Mouse (Mus musculus): ENCODE data around the gene Sstr5. TPM values are rescaled to one million over a fixed set of nuclear protein-coding genes. Genes with fewer than 3 reads are reported as not detected.

The Sstr5 gene
- polyA plus RNA-seq, 1 experiment from 2014 or later = not detected

DNA sequence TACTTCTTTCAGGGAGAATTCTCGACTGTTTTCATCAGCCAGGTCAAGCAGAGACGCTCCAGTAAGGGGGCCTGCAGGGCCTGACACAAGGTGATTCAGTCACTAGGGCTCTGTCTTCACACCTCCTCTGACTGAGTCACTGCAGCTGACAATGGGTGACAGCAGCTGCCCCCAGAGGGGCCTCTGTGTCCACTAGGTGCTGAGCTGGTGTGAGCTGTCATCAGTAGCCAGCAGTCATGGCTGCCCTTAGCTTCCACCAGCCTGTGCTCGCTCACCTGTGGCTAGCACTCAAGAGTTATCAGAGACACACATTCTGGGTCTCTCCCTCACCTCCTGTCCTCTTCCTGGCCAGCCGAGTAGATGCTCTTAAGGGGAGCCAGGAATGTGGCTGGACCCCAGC lies 16.3 kb downstream of the Sstr5 start:
- H3K27me3 ChIP-seq (ENCODE audit: control insufficient read depth, insufficient read depth, low read length) = peaks cover 3% of the 10 kb centered on the region; the same call in 1 of the 2 replicates
- ATAC-seq (ENCODE audit: low FRiP score, low TSS enrichment) = no peak
- no peak overlapping the region for H3K4me3 ChIP-seq (ENCODE audit: low read length)
- H3K4me1 ChIP-seq (ENCODE audit: control insufficient read depth, insufficient read depth, low read length) = no peaks in the 10 kb centered on the region
- H3K9me3 ChIP-seq (ENCODE audit: control insufficient read depth, low read length) = no peaks in the 10 kb centered on the region
- no peak overlapping the region for H3K4me2 ChIP-seq (replicated peaks; ENCODE audit: low read depth, low read length)
- no peak overlapping the region for H3K27ac ChIP-seq (ENCODE audit: low read depth, low read length)
- H3K36me3 ChIP-seq (ENCODE audit: control insufficient read depth, insufficient read depth, low read length) = no peaks in the 10 kb centered on the region
- no peak overlapping the region for H3K9ac ChIP-seq (ENCODE audit: low read depth, low read length)
- WGBS = 54% methylated on average over 4 of the region's 4 CpGs

DNA sequence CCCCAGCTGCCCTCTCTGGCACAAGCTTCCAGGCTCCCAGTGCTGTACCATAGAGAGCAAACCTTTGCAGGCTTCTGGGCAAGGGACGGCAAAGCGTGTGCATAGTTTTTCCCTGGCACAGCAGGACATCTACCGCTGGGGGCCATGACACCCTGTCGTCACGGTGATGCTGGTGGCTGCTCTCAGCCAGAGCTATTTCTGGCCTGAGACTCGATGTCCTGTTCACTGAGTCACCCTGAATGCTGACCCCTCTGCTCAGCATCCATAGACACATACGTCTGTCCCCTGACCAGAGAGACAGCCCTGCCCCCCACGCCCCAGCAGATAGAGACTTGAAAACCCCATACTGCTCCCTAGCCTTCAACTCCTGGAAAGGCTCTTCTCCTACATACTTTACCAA lies 16.9 kb downstream of the Sstr5 start:
- Histone ChIP-seq H3K9ac (ENCODE audit: low read depth, low read length) (no peak overlapping the region), H3K4me2 (replicated peaks; ENCODE audit: low read depth, low read length) (no peak overlapping the region), H3K4me1 (ENCODE audit: control insufficient read depth, insufficient read depth, low read length) (no peaks in the 10 kb centered on the region), H3K36me3 (ENCODE audit: control insufficient read depth, insufficient read depth, low read length) (no peaks in the 10 kb centered on the region), H3K27me3 (ENCODE audit: control insufficient read depth, insufficient read depth, low read length) (peaks cover 3% of the 10 kb centered on the region; the same call in 1 of the 2 replicates), H3K27ac (ENCODE audit: low read depth, low read length) (no peak overlapping the region), H3K4me3 (ENCODE audit: low read length) (no peak overlapping the region), H3K9me3 (ENCODE audit: control insufficient read depth, low read length) (no peaks in the 10 kb centered on the region)
- WGBS = 54% methylated on average over 8 of the region's 8 CpGs
- ATAC-seq (ENCODE audit: low FRiP score, low TSS enrichment) = no peak

DNA sequence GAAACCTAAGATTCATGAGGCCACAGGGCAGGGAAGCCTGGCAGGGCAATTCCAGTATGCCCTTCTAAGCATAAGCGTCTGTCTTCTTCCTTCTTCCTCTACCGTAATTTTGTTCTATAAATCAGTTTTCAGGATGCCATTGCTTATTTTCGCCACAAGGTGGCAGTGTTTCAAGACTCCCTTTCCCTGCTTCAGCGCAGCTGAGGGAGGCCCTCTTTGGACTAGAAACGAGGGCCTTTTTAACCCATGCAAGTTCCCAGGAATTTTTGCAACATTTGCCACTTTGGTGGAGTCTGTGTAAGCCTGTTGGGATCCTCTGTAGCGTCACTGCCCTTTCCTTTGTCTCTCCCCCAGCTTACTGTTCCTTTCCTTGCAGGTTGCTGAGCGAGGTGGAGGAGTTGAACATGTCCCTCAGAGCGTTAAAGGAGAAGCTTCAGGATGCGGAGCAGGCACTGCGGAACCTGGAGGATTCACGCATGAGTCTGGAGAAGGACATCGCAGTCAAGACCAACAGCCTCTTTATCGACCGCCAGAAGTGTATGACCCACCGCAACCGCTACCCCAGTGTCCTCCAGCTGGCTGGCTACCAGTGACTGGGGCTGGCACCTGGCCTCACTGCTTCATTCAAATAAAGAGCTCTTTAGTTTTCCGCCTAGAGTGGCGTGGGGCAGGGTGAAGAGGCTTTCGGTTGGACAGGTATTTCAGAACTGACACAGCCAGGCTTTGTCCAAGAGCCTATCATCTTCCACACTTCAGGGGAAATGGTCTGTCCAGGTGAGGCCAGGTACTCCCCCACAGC lies 20.9 kb downstream of the Sstr5 start:
- Histone ChIP-seq H3K36me3 (ENCODE audit: control insufficient read depth, insufficient read depth, low read length) (no peaks in the 10 kb centered on the region), H3K4me3 (ENCODE audit: low read length) (no peak overlapping the region), H3K4me2 (replicated peaks; ENCODE audit: low read depth, low read length) (no peak overlapping the region), H3K27me3 (ENCODE audit: control insufficient read depth, insufficient read depth, low read length) (peaks cover 3% of the 10 kb centered on the region), H3K27ac (ENCODE audit: low read depth, low read length) (no peak overlapping the region), H3K9ac (ENCODE audit: low read depth, low read length) (no peak overlapping the region; the same call in 1 of the 2 replicates), H3K9me3 (ENCODE audit: control insufficient read depth, low read length) (no peaks in the 10 kb centered on the region), H3K4me1 (ENCODE audit: control insufficient read depth, insufficient read depth, low read length) (no peaks in the 10 kb centered on the region)
- 38% methylated on average over 19 of the region's 19 CpGs for WGBS
- no peak for ATAC-seq (ENCODE audit: low FRiP score, low TSS enrichment)

DNA sequence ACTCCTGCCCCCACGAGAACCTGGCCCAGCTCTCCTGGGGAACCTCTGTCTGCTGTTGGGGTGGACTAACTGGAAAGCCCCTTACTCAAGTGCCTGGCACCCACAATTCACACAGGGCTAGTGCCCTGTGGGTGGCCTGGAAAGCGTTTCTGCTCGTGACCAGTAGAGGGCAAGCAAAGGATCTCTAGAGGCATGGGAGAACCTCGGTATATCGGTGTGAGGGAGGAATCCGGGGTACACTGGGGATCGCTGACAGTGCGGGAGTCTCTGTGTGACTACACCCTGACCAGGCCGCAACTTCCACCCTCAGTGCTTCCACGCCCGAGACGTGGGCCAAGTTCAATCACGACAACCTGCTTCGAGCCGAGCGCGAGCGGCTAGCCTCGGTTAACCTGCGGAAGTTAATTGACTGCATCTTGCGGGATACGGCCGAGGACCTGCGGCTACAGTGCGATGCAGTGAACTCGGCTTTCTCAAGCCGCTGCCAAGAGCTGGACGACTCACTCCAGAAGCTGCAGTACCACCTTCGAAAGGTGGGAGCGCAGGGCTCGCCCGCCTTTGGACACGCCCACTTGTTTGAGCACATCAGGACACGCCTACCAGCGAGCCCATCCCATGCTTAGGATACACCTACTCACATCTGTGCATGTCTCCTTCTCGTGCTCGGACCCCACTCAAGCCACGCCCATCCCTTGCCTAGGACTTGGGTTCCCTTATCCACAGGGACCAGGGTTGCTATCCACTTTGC lies 22.6 kb downstream of the Sstr5 start:
- ATAC-seq (ENCODE audit: low FRiP score, low TSS enrichment) = peak; percentile 79
- WGBS = 1% methylated on average over 38 of the region's 38 CpGs
- peak overlapping the region; percentile 37 for H3K9ac ChIP-seq (ENCODE audit: low read depth, low read length)

DNA sequence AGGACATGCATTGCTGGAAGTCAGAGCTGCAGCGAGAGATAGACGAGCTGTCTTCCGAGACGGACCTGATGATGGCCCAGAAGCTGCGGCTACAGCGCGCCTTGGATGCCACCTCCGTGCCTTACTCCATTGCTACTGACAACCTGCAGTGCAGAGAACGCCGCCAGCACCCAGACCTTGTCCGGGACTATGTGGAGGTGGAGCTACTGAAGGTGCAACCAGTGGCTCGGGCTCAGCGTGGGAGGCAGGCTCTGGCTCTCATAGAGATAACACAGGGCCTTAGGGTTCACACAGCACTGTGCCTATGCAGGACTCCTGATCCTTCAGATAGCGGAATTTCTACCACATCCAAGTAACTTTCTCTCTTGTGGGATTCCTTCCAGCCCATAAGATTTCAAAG lies 25.0 kb downstream of the Sstr5 start:
- no peak overlapping the region for H3K9ac ChIP-seq (ENCODE audit: low read depth, low read length)
- no peaks in the 10 kb centered on the region for H3K9me3 ChIP-seq (ENCODE audit: control insufficient read depth, low read length)
- H3K4me3 ChIP-seq (ENCODE audit: low read length) = no peak overlapping the region
- no peaks in the 10 kb centered on the region for H3K4me1 ChIP-seq (ENCODE audit: control insufficient read depth, insufficient read depth, low read length)
- WGBS = 44% methylated on average over 14 of the region's 14 CpGs
- H3K4me2 ChIP-seq (replicated peaks; ENCODE audit: low read depth, low read length) = no peak overlapping the region
- H3K27ac ChIP-seq (ENCODE audit: low read depth, low read length) = no peak overlapping the region
- no peaks in the 10 kb centered on the region; the same call in 1 of the 2 replicates for H3K27me3 ChIP-seq (ENCODE audit: control insufficient read depth, insufficient read depth, low read length)
- ATAC-seq (ENCODE audit: low FRiP score, low TSS enrichment) = no peak
- no peaks in the 10 kb centered on the region for H3K36me3 ChIP-seq (ENCODE audit: control insufficient read depth, insufficient read depth, low read length)

More for the DNA sequence above, 22.6 kb downstream of the Sstr5 start:
- no peaks in the 10 kb centered on the region for H3K4me1 ChIP-seq (ENCODE audit: control insufficient read depth, insufficient read depth, low read length)
- H3K36me3 ChIP-seq (ENCODE audit: control insufficient read depth, insufficient read depth, low read length) = no peaks in the 10 kb centered on the region
- H3K27ac ChIP-seq (ENCODE audit: low read depth, low read length) = no peak overlapping the region
- peak overlapping the region; percentile 93 for H3K4me2 ChIP-seq (replicated peaks; ENCODE audit: low read depth, low read length)
- peak overlapping the region; percentile 40 for H3K4me3 ChIP-seq (ENCODE audit: low read length)
- peaks cover 3% of the 10 kb centered on the region for H3K27me3 ChIP-seq (ENCODE audit: control insufficient read depth, insufficient read depth, low read length)
- no peaks in the 10 kb centered on the region for H3K9me3 ChIP-seq (ENCODE audit: control insufficient read depth, low read length)

DNA sequence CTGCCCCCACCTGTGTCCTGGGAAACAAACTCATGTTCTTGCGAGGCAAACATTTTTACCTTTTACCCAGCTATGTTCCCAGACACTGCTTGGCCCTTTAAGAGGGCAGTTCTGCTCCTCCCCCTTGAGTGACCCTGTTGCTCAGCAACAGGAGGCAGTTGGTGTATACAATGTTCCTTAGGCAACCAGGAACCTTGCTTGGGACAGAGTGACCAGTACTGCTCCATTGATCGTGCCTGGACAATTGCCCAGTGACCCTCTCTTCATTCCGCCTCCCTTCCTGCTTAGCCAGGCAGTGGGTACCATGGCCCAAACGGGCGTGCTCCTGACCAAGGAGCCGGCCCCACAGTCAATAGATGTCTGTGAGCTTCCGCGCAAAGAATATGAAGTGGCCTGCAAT lies 25.7 kb downstream of the Sstr5 start:
- Histone ChIP-seq H3K27ac (ENCODE audit: low read depth, low read length) (no peak overlapping the region), H3K36me3 (ENCODE audit: control insufficient read depth, insufficient read depth, low read length) (no peaks in the 10 kb centered on the region), H3K9me3 (ENCODE audit: control insufficient read depth, low read length) (no peaks in the 10 kb centered on the region), H3K9ac (ENCODE audit: low read depth, low read length) (no peak overlapping the region), H3K4me2 (replicated peaks; ENCODE audit: low read depth, low read length) (no peak overlapping the region), H3K4me1 (ENCODE audit: control insufficient read depth, insufficient read depth, low read length) (no peaks in the 10 kb centered on the region), H3K27me3 (ENCODE audit: control insufficient read depth, insufficient read depth, low read length) (no peaks in the 10 kb centered on the region; the same call in 1 of the 2 replicates), H3K4me3 (ENCODE audit: low read length) (no peak overlapping the region)
- WGBS = 55% methylated on average over 8 of the region's 8 CpGs
- ATAC-seq (ENCODE audit: low FRiP score, low TSS enrichment) = no peak

DNA sequence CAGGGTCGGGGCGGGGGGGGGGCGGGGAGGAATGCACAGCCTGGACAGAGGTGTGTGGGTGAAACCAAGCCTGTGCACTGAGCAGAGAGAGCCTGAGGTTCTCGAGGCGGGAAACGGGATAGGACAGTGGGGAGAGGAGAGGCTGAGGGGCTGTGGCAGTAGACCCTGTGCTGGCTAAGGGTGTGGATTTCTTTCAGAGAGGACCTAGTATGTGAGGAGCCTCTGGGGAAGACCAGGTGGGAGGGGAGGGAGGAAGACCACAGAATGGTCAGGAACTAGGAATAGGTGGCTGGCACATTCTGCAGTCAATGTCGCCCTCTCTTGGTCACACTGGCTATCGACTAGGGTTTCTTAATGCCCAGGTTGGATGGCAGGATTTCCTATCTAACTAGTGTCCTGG lies 27.3 kb downstream of the Sstr5 start:
- peak; percentile 54 for ATAC-seq (ENCODE audit: low FRiP score, low TSS enrichment)
- no peaks in the 10 kb centered on the region for H3K36me3 ChIP-seq (ENCODE audit: control insufficient read depth, insufficient read depth, low read length)
- H3K9ac ChIP-seq (ENCODE audit: low read depth, low read length) = no peak overlapping the region; the same call in 1 of the 2 replicates
- H3K4me2 ChIP-seq (replicated peaks; ENCODE audit: low read depth, low read length) = no peak overlapping the region
- no peak overlapping the region for H3K27ac ChIP-seq (ENCODE audit: low read depth, low read length)
- H3K4me3 ChIP-seq (ENCODE audit: low read length) = no peak overlapping the region
- WGBS = 32% methylated on average over 8 of the region's 8 CpGs
- H3K27me3 ChIP-seq (ENCODE audit: control insufficient read depth, insufficient read depth, low read length) = no peaks in the 10 kb centered on the region; the same call in 1 of the 2 replicates
- no peaks in the 10 kb centered on the region for H3K9me3 ChIP-seq (ENCODE audit: control insufficient read depth, low read length)
- no peaks in the 10 kb centered on the region for H3K4me1 ChIP-seq (ENCODE audit: control insufficient read depth, insufficient read depth, low read length)

DNA sequence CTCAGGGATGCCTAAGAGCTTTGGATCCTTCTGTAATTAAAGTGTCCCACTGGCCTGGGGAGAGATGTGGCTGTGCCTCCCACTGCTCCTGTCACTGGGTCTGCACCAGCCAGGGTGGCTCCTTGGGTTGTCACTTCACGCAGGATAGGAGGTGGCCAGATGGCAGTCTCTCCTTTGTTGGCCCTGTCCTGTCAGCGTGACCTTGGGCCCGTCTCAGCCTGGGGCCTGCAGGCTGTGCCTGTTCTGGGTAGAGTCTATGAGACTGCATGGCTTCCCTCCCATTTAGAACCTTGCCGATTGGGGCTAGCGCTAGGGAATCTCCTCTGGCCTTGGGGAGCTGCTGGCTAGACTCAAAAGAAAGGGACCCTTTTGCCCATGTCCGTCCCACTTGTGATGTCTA lies 28.8 kb downstream of the Sstr5 start:
- Histone ChIP-seq H3K4me1 (ENCODE audit: control insufficient read depth, insufficient read depth, low read length) (no peaks in the 10 kb centered on the region; the same call in 1 of the 2 replicates), H3K36me3 (ENCODE audit: control insufficient read depth, insufficient read depth, low read length) (no peaks in the 10 kb centered on the region), H3K9me3 (ENCODE audit: control insufficient read depth, low read length) (no peaks in the 10 kb centered on the region), H3K27ac (ENCODE audit: low read depth, low read length) (no peak overlapping the region), H3K27me3 (ENCODE audit: control insufficient read depth, insufficient read depth, low read length) (no peaks in the 10 kb centered on the region; the same call in 1 of the 2 replicates), H3K9ac (ENCODE audit: low read depth, low read length) (no peak overlapping the region), H3K4me2 (replicated peaks; ENCODE audit: low read depth, low read length) (no peak overlapping the region), H3K4me3 (ENCODE audit: low read length) (no peak overlapping the region)
- 66% methylated on average over 6 of the region's 6 CpGs for WGBS
- no peak for ATAC-seq (ENCODE audit: low FRiP score, low TSS enrichment)

DNA sequence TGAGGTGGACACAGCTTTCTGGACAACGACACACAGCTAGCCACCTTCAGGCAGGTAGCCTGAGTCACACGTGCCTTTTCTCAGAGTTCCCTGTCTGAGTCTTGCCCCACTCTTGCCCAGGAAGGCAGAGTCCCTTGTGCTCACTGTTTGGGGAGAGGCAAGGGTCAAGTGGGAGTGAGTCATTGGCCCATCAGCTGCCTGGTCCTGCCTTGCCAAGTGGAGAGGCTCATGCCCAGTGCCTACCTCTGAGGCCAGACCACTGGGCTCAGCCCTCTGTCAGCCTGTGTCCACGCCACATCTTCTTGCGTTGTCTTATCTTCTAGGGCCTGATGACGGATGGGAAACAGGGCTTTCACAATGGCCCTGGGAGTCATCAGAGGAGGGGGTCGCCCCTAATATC lies 29.3 kb downstream of the Sstr5 start:
- Histone ChIP-seq H3K4me3 (ENCODE audit: low read length) (no peak overlapping the region), H3K9ac (ENCODE audit: low read depth, low read length) (no peak overlapping the region), H3K9me3 (ENCODE audit: control insufficient read depth, low read length) (no peaks in the 10 kb centered on the region), H3K4me1 (ENCODE audit: control insufficient read depth, insufficient read depth, low read length) (peaks cover 5% of the 10 kb centered on the region; the same call in 1 of the 2 replicates), H3K27ac (ENCODE audit: low read depth, low read length) (no peak overlapping the region), H3K4me2 (replicated peaks; ENCODE audit: low read depth, low read length) (no peak overlapping the region), H3K36me3 (ENCODE audit: control insufficient read depth, insufficient read depth, low read length) (no peaks in the 10 kb centered on the region), H3K27me3 (ENCODE audit: control insufficient read depth, insufficient read depth, low read length) (no peaks in the 10 kb centered on the region; the same call in 1 of the 2 replicates)
- 77% methylated on average over 6 of the region's 6 CpGs for WGBS
- no peak for ATAC-seq (ENCODE audit: low FRiP score, low TSS enrichment)
